Mouse (Mus musculus): ENCODE measurements around the gene Stard3. TPM values are rescaled to one million over a fixed set of nuclear protein-coding genes. Genes with fewer than 3 reads are reported as not detected.

The Stard3 gene
- polyA plus RNA-seq (2016; fragmentation: Nextera tagmentation; extraction: Ambion mirVana), result 39.8 and 41.0 TPM in 2 replicates

GRCm38 (mm10) chr11:98358161-98359083 is at the start of gene Stard3:
Stard3 (plus strand) TSS chr11:98358368.
- Histone ChIP-seq H3K36me3 (replicated peaks) (no peaks in the 10 kb centered on the region), H3K4me1 (peaks cover 78% of the 10 kb centered on the region), H3K27ac (peak within 1 kb of the TSS; percentile 93), H3K9me3 (no peaks in the 10 kb centered on the region), H3K4me3 (peak within 1 kb of the TSS; percentile 81), H3K27me3 (ENCODE audit: poor library complexity, severe bottlenecking) (peaks cover 38% of the 10 kb centered on the region)
- DNase-seq (ENCODE audit: extremely low spot score, low spot score), result peak; percentile 90
- WGBS, result under 1% methylated on average over 60 of the region's 60 CpGs

- Histone ChIP-seq H3K4me1 (peaks cover 4% of the 10 kb centered on the region; the same call in 1 of the 2 replicates), H3K4me3 (no peak overlapping the region; the same call in 1 of the 2 replicates), H3K9me3 (no peaks in the 10 kb centered on the region), H3K27me3 (ENCODE audit: poor library complexity, severe bottlenecking) (peaks cover 89% of the 10 kb centered on the region), H3K27ac (no peak overlapping the region), H3K36me3 (replicated peaks) (no peaks in the 10 kb centered on the region)
- DNase-seq (ENCODE audit: extremely low spot score, low spot score), result peak; percentile 71
- WGBS, result 2% methylated on average over 26 of the region's 26 CpGs
Measured at GRCm38 (mm10) chr11:98313790-98314323, 44.3 kb upstream of the Stard3 start.

DNA sequence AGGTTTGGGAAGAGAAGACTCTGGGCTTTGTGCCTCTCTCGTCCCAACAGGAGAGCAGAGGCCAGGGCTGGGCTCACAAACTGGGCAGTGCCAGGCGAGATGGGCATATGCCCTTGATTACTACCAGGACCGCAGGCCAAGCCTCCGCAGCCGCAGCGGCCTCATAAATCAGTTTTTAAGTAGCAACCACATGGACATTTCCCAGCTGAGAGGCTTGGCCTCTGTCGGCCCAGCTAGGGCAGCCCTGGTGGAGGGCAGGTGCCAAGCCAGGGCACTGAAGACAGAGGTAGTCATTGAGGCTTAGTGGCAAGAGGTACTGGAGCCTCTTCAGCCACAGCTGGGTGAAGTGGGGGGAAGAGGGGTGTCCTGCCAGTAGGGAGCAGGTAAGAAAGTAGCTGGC is 40.7 kb upstream of the Stard3 start:
- DNase-seq (ENCODE audit: extremely low spot score, low spot score), result no peak
- Histone ChIP-seq H3K36me3 (replicated peaks) (no peaks in the 10 kb centered on the region), H3K27me3 (ENCODE audit: poor library complexity, severe bottlenecking) (peaks cover 100% of the 10 kb centered on the region), H3K27ac (no peak overlapping the region), H3K4me1 (peaks cover 8% of the 10 kb centered on the region; the same call in 1 of the 2 replicates), H3K9me3 (no peaks in the 10 kb centered on the region), H3K4me3 (no peak overlapping the region)
- WGBS, result 4% methylated on average over 7 of the region's 7 CpGs

DNA sequence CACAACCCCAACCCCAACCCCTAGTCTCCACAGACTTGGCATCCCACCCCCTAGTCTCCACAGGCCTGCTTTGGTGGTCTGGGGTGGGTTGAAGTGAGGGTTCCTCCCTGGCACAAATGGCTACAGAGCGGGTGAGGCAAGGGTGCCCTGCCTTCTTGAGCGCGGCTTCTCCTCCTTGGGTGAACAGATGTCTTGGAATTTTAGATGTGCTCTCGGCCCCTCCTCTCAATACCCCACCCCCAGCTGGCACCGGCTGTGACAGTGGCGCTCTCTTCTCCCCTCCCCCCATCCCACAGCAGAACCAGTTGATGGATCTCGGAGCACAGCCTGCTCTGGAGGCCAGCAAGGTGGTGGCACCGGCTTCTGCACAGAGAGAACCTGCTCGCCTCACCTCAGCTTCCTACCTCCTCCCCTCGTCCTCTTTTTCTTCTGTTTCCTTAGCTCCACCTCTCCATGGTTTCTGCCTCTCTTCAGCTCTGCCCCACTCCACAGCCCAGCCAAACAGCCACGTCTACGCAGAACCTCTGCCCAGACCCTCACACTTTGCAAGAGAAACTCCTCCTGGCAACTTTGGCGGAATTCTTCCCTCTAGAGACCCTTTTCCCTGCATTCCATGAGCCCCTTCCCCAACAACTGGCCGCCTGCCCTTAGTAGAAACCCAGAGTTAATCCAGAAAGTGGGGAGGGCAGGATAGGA is 39.6 kb upstream of the Stard3 start:
- H3K4me3 ChIP-seq, result no peak overlapping the region; the same call in 1 of the 2 replicates
- no peak overlapping the region for H3K27ac ChIP-seq
- H3K27me3 ChIP-seq (ENCODE audit: poor library complexity, severe bottlenecking), result peaks cover 100% of the 10 kb centered on the region
- no peaks in the 10 kb centered on the region for H3K9me3 ChIP-seq
- peak; percentile 14 for DNase-seq (ENCODE audit: extremely low spot score, low spot score)
- WGBS, result under 1% methylated on average over 14 of the region's 14 CpGs
- no peaks in the 10 kb centered on the region for H3K36me3 ChIP-seq (replicated peaks)
- H3K4me1 ChIP-seq, result peaks cover 8% of the 10 kb centered on the region; the same call in 1 of the 2 replicates

DNA sequence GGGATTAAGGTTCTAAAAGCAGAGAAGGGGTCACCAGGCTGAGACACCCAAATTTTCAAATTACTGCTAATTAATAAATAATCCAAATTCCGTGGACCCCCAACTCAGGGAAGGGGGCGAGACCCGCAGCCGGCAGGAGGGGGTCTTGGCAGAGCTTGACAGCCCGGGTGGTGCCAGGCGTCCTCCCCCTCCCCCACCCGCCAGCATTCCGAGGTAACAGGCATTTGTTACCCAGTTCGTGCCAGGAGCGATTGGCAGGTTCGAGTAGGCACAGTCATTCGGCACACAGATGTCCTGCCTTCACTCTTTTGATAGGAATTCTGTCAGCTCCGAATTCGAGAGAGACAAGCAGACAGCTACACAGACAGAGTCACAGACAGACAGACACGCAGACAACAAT is 39.0 kb upstream of the Stard3 start:
- Histone ChIP-seq H3K4me1 (0 out of 2 replicates have a peak, but pooled peaks cover 4% of the 10 kb centered on the region), H3K4me3 (no peak overlapping the region), H3K27ac (no peak overlapping the region), H3K27me3 (ENCODE audit: poor library complexity, severe bottlenecking) (peaks cover 100% of the 10 kb centered on the region), H3K36me3 (replicated peaks) (no peaks in the 10 kb centered on the region), H3K9me3 (no peaks in the 10 kb centered on the region)
- peak; percentile 14 for DNase-seq (ENCODE audit: extremely low spot score, low spot score)
- WGBS, result 2% methylated on average over 15 of the region's 15 CpGs

DNA sequence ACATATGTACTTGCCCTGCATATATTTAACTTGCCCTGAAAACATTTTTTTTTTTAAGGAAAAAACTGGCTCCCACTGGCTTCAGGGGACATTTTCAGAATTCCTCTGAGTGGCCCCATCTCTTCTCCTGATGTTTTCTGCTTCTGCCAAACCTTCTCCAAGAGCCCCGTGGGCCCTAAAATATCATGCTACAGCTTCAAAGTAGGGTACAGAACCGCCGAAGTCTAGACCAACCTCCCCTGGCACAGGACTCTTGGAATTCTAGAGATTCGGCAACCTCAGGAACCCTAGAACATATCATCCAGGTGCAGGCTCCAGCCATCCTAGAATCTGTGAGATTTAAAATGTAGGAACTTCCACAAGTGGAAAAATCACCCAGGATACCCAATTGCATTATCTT is 38.6 kb upstream of the Stard3 start:
- peak; percentile 14 for DNase-seq (ENCODE audit: extremely low spot score, low spot score)
- WGBS, result 13% methylated on average over 4 of the region's 4 CpGs

DNA sequence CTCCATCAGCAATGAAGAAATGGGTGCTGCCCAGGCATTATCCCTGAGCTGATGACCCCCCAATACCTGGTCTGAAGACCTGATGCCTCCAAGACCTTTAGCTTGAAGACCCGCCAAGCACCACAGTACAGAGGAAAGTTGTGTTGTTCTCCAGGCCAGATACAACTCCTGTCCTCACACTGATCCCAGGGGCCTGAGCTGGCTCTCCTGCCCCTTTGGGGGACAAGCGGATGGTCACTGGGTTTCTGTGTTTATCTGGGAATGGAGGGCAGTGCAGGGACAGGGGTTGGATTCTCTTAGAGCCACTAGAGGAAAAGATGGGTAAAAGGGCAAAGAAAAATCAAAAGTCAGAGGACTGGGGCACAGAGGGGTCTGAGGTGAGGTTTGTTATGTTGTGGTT is 38.2 kb upstream of the Stard3 start:
- 5% methylated on average over 2 of the region's 2 CpGs for WGBS
- H3K27ac ChIP-seq, result no peak overlapping the region
- peaks cover 100% of the 10 kb centered on the region for H3K27me3 ChIP-seq (ENCODE audit: poor library complexity, severe bottlenecking)
- no peak for DNase-seq (ENCODE audit: extremely low spot score, low spot score)
- no peaks in the 10 kb centered on the region for H3K36me3 ChIP-seq (replicated peaks)
- H3K9me3 ChIP-seq, result no peaks in the 10 kb centered on the region
- H3K4me3 ChIP-seq, result no peak overlapping the region
- H3K4me1 ChIP-seq, result 0 out of 2 replicates have a peak, but pooled peaks cover 4% of the 10 kb centered on the region

More for the DNA sequence above, 38.6 kb upstream of the Stard3 start:
- Histone ChIP-seq H3K4me1 (0 out of 2 replicates have a peak, but pooled peaks cover 4% of the 10 kb centered on the region), H3K4me3 (no peak overlapping the region), H3K9me3 (no peaks in the 10 kb centered on the region), H3K27ac (no peak overlapping the region), H3K27me3 (ENCODE audit: poor library complexity, severe bottlenecking) (peaks cover 100% of the 10 kb centered on the region), H3K36me3 (replicated peaks) (no peaks in the 10 kb centered on the region)

DNA sequence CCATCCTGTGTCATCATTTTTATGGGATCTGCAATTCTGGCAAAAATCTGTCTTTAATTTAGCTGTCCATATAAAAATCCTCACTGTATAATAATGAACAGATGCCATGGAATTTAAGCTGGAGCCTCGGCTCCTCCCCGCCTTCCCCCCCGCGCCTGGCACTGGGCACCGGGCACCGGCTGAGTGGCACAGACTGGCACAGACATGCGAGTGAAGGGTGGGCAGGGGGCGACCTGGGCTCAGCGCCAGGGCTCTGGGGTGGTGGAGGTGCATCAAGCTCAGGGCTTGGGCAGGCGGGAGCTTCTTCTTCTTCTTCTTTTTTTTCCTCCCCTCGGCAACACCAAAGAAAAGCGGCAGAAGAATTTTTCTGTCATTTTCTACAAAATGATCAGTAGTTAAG is 37.8 kb upstream of the Stard3 start:
- no peak overlapping the region for H3K27ac ChIP-seq
- no peaks in the 10 kb centered on the region for H3K9me3 ChIP-seq
- no peak overlapping the region for H3K4me3 ChIP-seq
- WGBS, result 9% methylated on average over 12 of the region's 12 CpGs
- 0 out of 2 replicates have a peak, but pooled peaks cover 4% of the 10 kb centered on the region for H3K4me1 ChIP-seq
- peaks cover 100% of the 10 kb centered on the region for H3K27me3 ChIP-seq (ENCODE audit: poor library complexity, severe bottlenecking)
- no peaks in the 10 kb centered on the region for H3K36me3 ChIP-seq (replicated peaks)
- peak; percentile 14 for DNase-seq (ENCODE audit: extremely low spot score, low spot score)

DNA sequence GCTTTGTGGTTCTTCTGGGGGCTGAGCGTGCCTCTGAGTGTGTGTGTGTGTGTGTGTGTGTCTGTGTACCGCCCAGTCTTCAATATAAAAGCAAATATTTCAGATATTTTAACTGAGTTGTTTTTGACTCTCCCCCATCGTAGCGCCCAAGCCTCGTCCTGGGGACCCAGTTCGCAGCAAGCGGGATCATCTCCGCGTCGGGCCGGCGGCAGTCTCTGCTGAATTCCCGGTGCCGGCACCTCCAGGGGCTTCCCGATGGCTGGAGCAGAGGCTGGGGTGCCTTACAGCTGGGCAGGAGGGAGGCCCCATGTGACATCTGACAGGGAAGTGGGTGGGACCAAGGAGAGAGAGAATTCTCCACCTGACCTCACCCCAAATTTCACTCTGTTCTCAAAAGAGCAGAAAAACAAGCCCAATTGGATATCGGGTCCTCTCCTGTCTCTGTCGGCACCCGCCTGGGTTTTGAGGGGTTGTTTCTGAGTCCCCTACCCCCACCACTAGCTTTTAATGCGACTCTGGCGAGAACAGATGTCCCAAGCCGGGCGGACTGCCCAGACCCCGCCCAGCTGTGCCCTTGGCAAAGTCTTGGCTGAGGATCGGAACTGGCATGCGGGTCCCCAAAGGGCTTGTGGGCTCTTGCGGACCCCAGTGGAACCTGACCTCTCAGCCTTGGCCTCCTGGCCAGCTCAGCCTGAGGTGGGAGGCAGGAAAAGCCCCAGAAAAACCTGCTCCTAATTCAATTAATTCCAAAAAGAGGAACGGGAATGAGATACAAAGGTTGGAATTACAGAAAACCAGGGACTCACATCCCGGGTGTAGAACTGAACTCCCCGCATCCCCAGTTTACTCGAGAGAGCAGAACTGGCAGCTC is 37.1 kb upstream of the Stard3 start:
- H3K27me3 ChIP-seq (ENCODE audit: poor library complexity, severe bottlenecking), result peaks cover 100% of the 10 kb centered on the region
- DNase-seq (ENCODE audit: extremely low spot score, low spot score), result peak; percentile 16
- H3K27ac ChIP-seq, result no peak overlapping the region
- H3K4me1 ChIP-seq, result 0 out of 2 replicates have a peak, but pooled peaks cover 4% of the 10 kb centered on the region
- H3K9me3 ChIP-seq, result no peaks in the 10 kb centered on the region
- no peak overlapping the region for H3K4me3 ChIP-seq
- no peaks in the 10 kb centered on the region for H3K36me3 ChIP-seq (replicated peaks)
- 1% methylated on average over 30 of the region's 30 CpGs for WGBS

DNA sequence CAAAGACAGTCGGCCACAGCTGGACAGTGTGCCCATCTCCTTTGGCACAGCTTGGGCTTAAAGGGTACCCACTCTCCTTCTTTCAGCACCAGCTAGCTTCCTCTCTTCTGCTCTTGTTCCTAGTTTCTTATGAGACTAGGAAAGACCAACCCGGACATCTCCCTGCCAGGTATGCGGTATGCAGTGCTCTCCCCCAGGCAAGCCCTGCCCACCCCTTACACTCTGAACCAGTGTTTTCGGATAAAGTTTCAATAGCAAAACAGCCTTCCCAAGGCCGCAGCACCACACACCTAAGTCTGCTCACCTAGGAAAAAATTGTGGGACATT is 36.5 kb upstream of the Stard3 start:
- WGBS, result 4% methylated on average over 5 of the region's 5 CpGs
- Histone ChIP-seq H3K27ac (no peak overlapping the region), H3K27me3 (ENCODE audit: poor library complexity, severe bottlenecking) (peaks cover 100% of the 10 kb centered on the region)

GRCm38 (mm10) chr11:98322159-98322558 is 36.0 kb upstream of the Stard3 start:
- H3K9me3 ChIP-seq, result no peaks in the 10 kb centered on the region
- no peak overlapping the region for H3K27ac ChIP-seq
- 0% methylated on average over 1 of the region's 1 CpGs for WGBS
- H3K4me3 ChIP-seq, result no peak overlapping the region
- no peaks in the 10 kb centered on the region for H3K36me3 ChIP-seq (replicated peaks)
- peaks cover 9% of the 10 kb centered on the region for H3K4me1 ChIP-seq
- DNase-seq (ENCODE audit: extremely low spot score, low spot score), result peak; percentile 14
- peaks cover 100% of the 10 kb centered on the region for H3K27me3 ChIP-seq (ENCODE audit: poor library complexity, severe bottlenecking)

More for the DNA sequence above, 36.5 kb upstream of the Stard3 start:
- DNase-seq (ENCODE audit: extremely low spot score, low spot score), result peak; percentile 14
- Histone ChIP-seq H3K4me3 (no peak overlapping the region), H3K36me3 (replicated peaks) (no peaks in the 10 kb centered on the region), H3K4me1 (peaks cover 4% of the 10 kb centered on the region), H3K9me3 (no peaks in the 10 kb centered on the region)
